Mouse (Mus musculus): ENCODE data around the gene Wdr73. TPM values are rescaled to one million over a fixed set of nuclear protein-coding genes. Genes with fewer than 3 reads are reported as not detected.

The Wdr73 gene
- total RNA-seq, 2 experiments from 2014 or later: 16.1 to 17.2 TPM

GRCm38 (mm10) chr7:80894815-80895519 lies 6.1 kb downstream of the Wdr73 start:
- no peak for DNase-seq

GRCm38 (mm10) chr7:80894196-80894595 lies 6.9 kb downstream of the Wdr73 start:
- no peak for DNase-seq

- DNase-seq: peak in 1 of 2 experiments; percentile 42
Measured at GRCm38 (mm10) chr7:80893753-80894129, 7.3 kb downstream of the Wdr73 start.

- DNase-seq: peak in 1 of 2 experiments; percentile 25
Measured at GRCm38 (mm10) chr7:80893086-80893752, 7.8 kb downstream of the Wdr73 start.

- DNase-seq: peak; percentile 61 to 70
Measured at GRCm38 (mm10) chr7:80889841-80890241, 11.2 kb downstream of the Wdr73 start.

- DNase-seq: peak; percentile 65 to 82
Measured at GRCm38 (mm10) chr7:80889021-80889511, 12.0 kb downstream of the Wdr73 start.

- peak; percentile 57 to 77 for DNase-seq
Measured at GRCm38 (mm10) chr7:80888595-80888994, 12.5 kb downstream of the Wdr73 start.

GRCm38 (mm10) chr7:80885666-80886065 lies 15.4 kb downstream of the Wdr73 start:
- DNase-seq: peak in 1 of 2 experiments; percentile 38

GRCm38 (mm10) chr7:80882830-80883505 lies 18.1 kb downstream of the Wdr73 start:
- peak; percentile 47 to 58 for DNase-seq

- no peak for DNase-seq
Measured at GRCm38 (mm10) chr7:80875727-80876126, 25.3 kb downstream of the Wdr73 start.

- no peak for DNase-seq
Measured at GRCm38 (mm10) chr7:80873631-80874030, 27.4 kb downstream of the Wdr73 start.

- DNase-seq: no peak
Measured at GRCm38 (mm10) chr7:80873038-80873437, 28.0 kb downstream of the Wdr73 start.

- DNase-seq: no peak
Measured at GRCm38 (mm10) chr7:80868686-80869085, 32.4 kb downstream of the Wdr73 start.

GRCm38 (mm10) chr7:80866514-80867147 lies 34.4 kb downstream of the Wdr73 start:
- DNase-seq: peak in 1 of 2 experiments; percentile 30

GRCm38 (mm10) chr7:80865521-80865920 lies 35.5 kb downstream of the Wdr73 start:
- DNase-seq: no peak

GRCm38 (mm10) chr7:80864831-80865230 lies 36.2 kb downstream of the Wdr73 start:
- no peak for DNase-seq

- no peak for DNase-seq
Measured at GRCm38 (mm10) chr7:80864151-80864550, 36.9 kb downstream of the Wdr73 start.

GRCm38 (mm10) chr7:80863520-80863919 lies 37.5 kb downstream of the Wdr73 start:
- no peak for DNase-seq

GRCm38 (mm10) chr7:80862475-80862874 lies 38.6 kb downstream of the Wdr73 start:
- no peak for DNase-seq

- DNase-seq: peak; percentile 90 to 91
Measured at GRCm38 (mm10) chr7:80860729-80861274, 40.3 kb downstream of the Wdr73 start, which contains the start of gene Zscan2. TSS of gene Zscan2 (plus strand) at chr7:80860920.

- peak; percentile 73 to 80 for DNase-seq
Measured at GRCm38 (mm10) chr7:80860227-80860626, 40.8 kb downstream of the Wdr73 start.

GRCm38 (mm10) chr7:80857181-80857580 lies 43.9 kb downstream of the Wdr73 start:
- peak; percentile 87 to 88 for DNase-seq

Data from adrenal gland, postnatal 36 days (tissue).